In the genomic region with DNA sequence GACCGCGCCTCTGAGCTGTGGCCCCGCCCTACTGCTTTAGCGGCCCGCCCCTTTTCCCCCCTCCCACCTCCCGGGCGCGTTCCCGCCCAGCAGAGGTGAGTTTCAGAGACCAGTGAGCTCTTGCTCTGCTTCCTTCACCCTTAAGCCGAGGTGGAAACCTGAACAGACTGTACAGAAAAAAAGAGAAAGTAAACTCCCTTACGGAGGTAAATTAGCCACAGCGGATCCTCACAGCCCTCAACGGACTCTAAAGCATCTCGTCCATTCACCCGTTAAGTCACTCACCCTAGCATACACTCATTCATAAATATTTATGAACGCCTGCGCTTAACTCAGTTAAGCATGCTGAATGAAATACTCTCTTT, we compare ENCODE assay signal across 10 mouse cellular contexts. TPM values are rescaled to one million over a fixed set of nuclear protein-coding genes. Genes with fewer than 3 reads are reported as not detected.
DNase-seq lines count a peak whose midpoint lies in the region; ATAC-seq and TF ChIP-seq lines count a peak whose summit lies in the region.
"Had no signal": no experiment of that assay in that cellular context is flagged by ENCODE, and none has a peak within 500 bp of the region (broad histone marks: within the 10 kb centered on the region; RNA-seq: fewer than 3 reads in every experiment).

No protein-coding gene starts in this region.

- H3K27me3 ChIP-seq in heart, embryonic 13.5 days (replicated peaks) = no peaks in the 10 kb centered on the region
- no peaks in the 10 kb centered on the region for H3K27me3 ChIP-seq in G1E (ENCODE audit: insufficient read depth, low read length)
- H3K27me3 ChIP-seq in hindbrain, embryonic 11.5 days (ENCODE audit: control insufficient read depth, insufficient read depth, low read length) = no peaks in the 10 kb centered on the region

- H3K9me3 ChIP-seq in heart, embryonic 13.5 days = no peaks in the 10 kb centered on the region
- no peaks in the 10 kb centered on the region for H3K9me3 ChIP-seq in G1E (replicated peaks)
- no peaks in the 10 kb centered on the region for H3K9me3 ChIP-seq in hindbrain, embryonic 11.5 days (ENCODE audit: control insufficient read depth, low read length)

- intact Hi-C loops in heart, postnatal 10 days (cut with DNase I) = loop anchor here (2.0 to 5.0 kb wide), 3 partner anchors 68 to 189 kb away; a partner anchor contains a TSS

- 2% methylated on average over 16 of the region's 17 CpGs for WGBS in heart, embryonic 13.5 days
- WGBS in hindbrain, embryonic 11.5 days = 2% methylated on average over 17 of the region's 17 CpGs

- ATAC-seq in heart, embryonic 13.5 days (ENCODE audit: extremely low read depth, insufficient number of reproducible peaks, low FRiP score, low TSS enrichment) = no peak; the same call in 1 of the 2 replicates
- peak; percentile 12; the same call in 1 of the 2 replicates for ATAC-seq in G1E (ENCODE audit: extremely low read depth, insufficient number of reproducible peaks, low FRiP score, poor library complexity, severe bottlenecking)
- peak; percentile 73; the same call in 1 of the 2 replicates for ATAC-seq in hindbrain, embryonic 11.5 days (ENCODE audit: low FRiP score)
- ATAC-seq in megakaryocyte-erythroid progenitor cell, adult 5-6 weeks (replicated peaks; ENCODE audit: low FRiP score, low TSS enrichment, poor library complexity, severe bottlenecking) = peak; percentile 39
- ATAC-seq in inflammation-experienced regulatory T-cells, adult 6 months = no peak

- H3K27ac ChIP-seq in heart, embryonic 13.5 days (replicated peaks) = peak overlapping the region; percentile 80
- no peak overlapping the region for H3K27ac ChIP-seq in hindbrain, embryonic 11.5 days (ENCODE audit: low read depth, low read length)

- TF ChIP-seq CTCF in G1E (IDR thresholded peaks at IDR 0.05; ENCODE audit: low read depth, low read length) = no peak

- peak overlapping the region; percentile 75 for H3K9ac ChIP-seq in heart, embryonic 13.5 days
- H3K9ac ChIP-seq in hindbrain, embryonic 11.5 days (ENCODE audit: low read depth, low read length) = no peak overlapping the region

- DNase-seq in heart, postnatal 10 days = no peak
- DNase-seq in G1E (ENCODE audit: low spot score) (no peak), adipocyte (ENCODE audit: low spot score) (no peak)
- no peak for DNase-seq in hindbrain, embryonic 11.5 days (ENCODE audit: low spot score)
- DNase-seq in gastrocnemius, postnatal 4 days (ENCODE audit: low spot score in 2 of 2) = no peak

- H3K4me3 ChIP-seq in heart, embryonic 13.5 days = peak overlapping the region; percentile 88
- H3K4me3 ChIP-seq in G1E (ENCODE audit: low read depth, low read length) = peak overlapping the region; percentile 91
- H3K4me3 ChIP-seq in hindbrain, embryonic 11.5 days (ENCODE audit: low read depth, low read length) = peak overlapping the region; percentile 83

- peak overlapping the region; percentile 89 for H3K4me2 ChIP-seq in heart, embryonic 13.5 days
- H3K4me2 ChIP-seq in hindbrain, embryonic 11.5 days (replicated peaks; ENCODE audit: low read depth, low read length) = peak overlapping the region; percentile 75

- peaks cover 6% of the 10 kb centered on the region for H3K36me3 ChIP-seq in heart, embryonic 13.5 days
- H3K36me3 ChIP-seq in G1E (replicated peaks) = peaks cover 6% of the 10 kb centered on the region
- no peaks in the 10 kb centered on the region; the same call in 1 of the 2 replicates for H3K36me3 ChIP-seq in hindbrain, embryonic 11.5 days (ENCODE audit: control insufficient read depth, insufficient read depth, low read length)

- H3K4me1 ChIP-seq in heart, embryonic 13.5 days = peaks cover 37% of the 10 kb centered on the region
- H3K4me1 ChIP-seq in G1E (ENCODE audit: insufficient read depth, low read depth, low read length) = peaks cover 17% of the 10 kb centered on the region
- 0 out of 2 replicates have a peak, but pooled peaks cover 3% of the 10 kb centered on the region for H3K4me1 ChIP-seq in hindbrain, embryonic 11.5 days (replicated peaks; ENCODE audit: control insufficient read depth, insufficient read depth, low read length)

RNA-seq across cellular contexts. Expression of a gene that starts 0.3 kb away (rescaled TPM):
- 3.5 and 3.7 TPM in 2 replicates for polyA plus RNA-seq in heart, embryonic 13.5 days (2015; fragmentation: Nextera tagmentation; extraction: Ambion mirVana)
- total RNA-seq in heart, postnatal 10 days (2021) = 10 to 100 TPM; 12.5 to 13.4 TPM
- 18.4 and 21.7 TPM in 2 replicates for total RNA-seq in G1E (2014; fragmentation: Nextera tagmentation)
- 15.6 and 17.8 TPM in 2 replicates for total RNA-seq in G1E (2017)
- 15.6 and 25.3 TPM in 2 replicates for polyA plus RNA-seq in G1E (2012)
- 6.4 and 6.7 TPM in 2 replicates for polyA plus RNA-seq in hindbrain, embryonic 11.5 days (2014; fragmentation: Nextera tagmentation; extraction: Ambion mirVana)
- 7.0 and 12.6 TPM in 2 replicates for total RNA-seq in megakaryocyte-erythroid progenitor cell, adult 5-6 weeks (2014; fragmentation: Nextera tagmentation)
- 12.5 and 15.8 TPM in 2 replicates for total RNA-seq in megakaryocyte-erythroid progenitor cell, adult 5-6 weeks (2017)
- 1 to 10 TPM; 6.7 to 7.3 TPM for total RNA-seq in gastrocnemius, postnatal 4 days (2021)
- polyA plus RNA-seq in inflammation-experienced regulatory T-cells, adult 6 months (2017; shearing (Covaris generic)) = 1 to 10 TPM in 2 of 3 experiments, under 1 TPM in 1; 0.21 to 1.1 (median 1.1) TPM

RNA-seq across cellular contexts. Expression of a gene that starts 0.4 kb away (rescaled TPM):
- 10.9 and 14.5 TPM in 2 replicates for polyA plus RNA-seq in heart, embryonic 13.5 days (2015; fragmentation: Nextera tagmentation; extraction: Ambion mirVana)
- 1 to 10 TPM; 7.0 to 7.7 TPM for total RNA-seq in heart, postnatal 10 days (2021)
- total RNA-seq in G1E (2014; fragmentation: Nextera tagmentation) (not detected in 2 replicates), G1E (2017) (0.17 and 0.27 TPM in 2 replicates)
- polyA plus RNA-seq in G1E (2012) = 0.64 and 0.98 TPM in 2 replicates
- polyA plus RNA-seq in hindbrain, embryonic 11.5 days (2014; fragmentation: Nextera tagmentation; extraction: Ambion mirVana) = 9.2 and 12.4 TPM in 2 replicates
- total RNA-seq in megakaryocyte-erythroid progenitor cell, adult 5-6 weeks (2014; fragmentation: Nextera tagmentation) = 0.72 TPM in 1 of 2 replicates, not detected in the other
- total RNA-seq in megakaryocyte-erythroid progenitor cell, adult 5-6 weeks (2017) = 0.23 and 1.1 TPM in 2 replicates
- 1 to 10 TPM; 5.4 to 7.5 TPM for total RNA-seq in gastrocnemius, postnatal 4 days (2021)
- not detected for polyA plus RNA-seq in inflammation-experienced regulatory T-cells, adult 6 months (2017; shearing (Covaris generic))
- total RNA-seq: common myeloid progenitor, adult 5-6 weeks had no signal
- polyA plus RNA-seq: CD4-positive, CD25-positive, alpha-beta regulatory T cell, adult 4 months had no signal

RNA-seq across cellular contexts. Expression of a gene that starts 5.4 kb away (rescaled TPM):
- polyA plus RNA-seq in heart, embryonic 13.5 days (2015; fragmentation: Nextera tagmentation; extraction: Ambion mirVana) = not detected in 2 replicates
- not detected for total RNA-seq in heart, postnatal 10 days (2021)
- total RNA-seq in G1E (2014; fragmentation: Nextera tagmentation) (not detected in 2 replicates), G1E (2017) (0.05 TPM in 1 of 2 replicates, not detected in the other)
- polyA plus RNA-seq in G1E (2012) = not detected in 2 replicates
- polyA plus RNA-seq in hindbrain, embryonic 11.5 days (2014; fragmentation: Nextera tagmentation; extraction: Ambion mirVana) = 0.12 TPM in 1 of 2 replicates, not detected in the other
- total RNA-seq in megakaryocyte-erythroid progenitor cell, adult 5-6 weeks (2014; fragmentation: Nextera tagmentation) = not detected in 2 replicates
- total RNA-seq in megakaryocyte-erythroid progenitor cell, adult 5-6 weeks (2017) = not detected in 2 replicates
- not detected for total RNA-seq in gastrocnemius, postnatal 4 days (2021)
- not detected for polyA plus RNA-seq in inflammation-experienced regulatory T-cells, adult 6 months (2017; shearing (Covaris generic))
- total RNA-seq: common myeloid progenitor, adult 5-6 weeks had no signal
- polyA plus RNA-seq: CD4-positive, CD25-positive, alpha-beta regulatory T cell, adult 4 months had no signal

Comparison
In these comparisons a context has a peak if more than half of its experiments do, and no peak if none do; other contexts are left out.
1. ATAC-seq: peak in G1E (single experiment), hindbrain, embryonic 11.5 days (single experiment) and megakaryocyte-erythroid progenitor cell, adult 5-6 weeks (single experiment); none in heart, embryonic 13.5 days (single experiment) and inflammation-experienced regulatory T-cells, adult 6 months (single experiment).
2. Peak in every context shown above with its lines, with median percentiles within 50 percentile points of each other: H3K4me3 ChIP-seq.